Mouse (Mus musculus): ENCODE data around the gene Hoxd9. TPM values are rescaled to one million over a fixed set of nuclear protein-coding genes. Genes with fewer than 3 reads are reported as not detected.
A peak's percentile ranks its signal among the peaks of the same experiment; 100 is the strongest.

Hoxd9 gene
- polyA plus RNA-seq, 1 experiment = not detected

GRCm38 (mm10) chr2:74745540-74746297, 48.2 kb downstream of the Hoxd9 start:
- peaks cover 16% of the 10 kb centered on the region for H3K9me3 ChIP-seq
- no peak overlapping the region for H3K4me3 ChIP-seq (replicated peaks)
- TF ChIP-seq GATA1 (IDR thresholded peaks at IDR 0.05; ENCODE audit: borderline replicate concordance, low read length) = no peak
- peaks cover 95% of the 10 kb centered on the region for H3K27me3 ChIP-seq (replicated peaks)
- no peaks in the 10 kb centered on the region for H3K36me3 ChIP-seq (replicated peaks; ENCODE audit: low read length)
- peaks cover 20% of the 10 kb centered on the region for H3K4me1 ChIP-seq

- H3K27me3 ChIP-seq (replicated peaks) = peaks cover 96% of the 10 kb centered on the region
- H3K4me3 ChIP-seq (replicated peaks) = no peak overlapping the region
- peaks cover 19% of the 10 kb centered on the region for H3K4me1 ChIP-seq
- TF ChIP-seq FLI1 (IDR thresholded peaks at IDR 0.05; ENCODE audit: low read length) (no peak), GATA1 (IDR thresholded peaks at IDR 0.05; ENCODE audit: borderline replicate concordance, low read length) (no peak)
- peaks cover 16% of the 10 kb centered on the region for H3K9me3 ChIP-seq
- no peaks in the 10 kb centered on the region for H3K36me3 ChIP-seq (replicated peaks; ENCODE audit: low read length)
These were observed 48.9 kb downstream of the Hoxd9 start for GRCm38 (mm10) chr2:74746298-74746921.

- H3K4me3 ChIP-seq (replicated peaks) = no peak overlapping the region
- H3K4me1 ChIP-seq = peaks cover 19% of the 10 kb centered on the region
- TF ChIP-seq FLI1 (IDR thresholded peaks at IDR 0.05; ENCODE audit: low read length) = no peak
- TF ChIP-seq GATA1 (IDR thresholded peaks at IDR 0.05; ENCODE audit: borderline replicate concordance, low read length) = no peak
- H3K36me3 ChIP-seq (replicated peaks; ENCODE audit: low read length) = no peaks in the 10 kb centered on the region
- H3K9me3 ChIP-seq = peaks cover 22% of the 10 kb centered on the region
- H3K27me3 ChIP-seq (replicated peaks) = peaks cover 96% of the 10 kb centered on the region
These were observed 49.5 kb downstream of the Hoxd9 start for GRCm38 (mm10) chr2:74747006-74747405.

GRCm38 (mm10) chr2:74747661-74748141, 50.2 kb downstream of the Hoxd9 start:
- H3K4me3 ChIP-seq (replicated peaks) = no peak overlapping the region
- H3K27me3 ChIP-seq (replicated peaks) = peaks cover 97% of the 10 kb centered on the region
- no peak for TF ChIP-seq GATA1 (IDR thresholded peaks at IDR 0.05; ENCODE audit: borderline replicate concordance, low read length)
- no peak for TF ChIP-seq FLI1 (IDR thresholded peaks at IDR 0.05; ENCODE audit: low read length)
- no peaks in the 10 kb centered on the region for H3K36me3 ChIP-seq (replicated peaks; ENCODE audit: low read length)
- peaks cover 22% of the 10 kb centered on the region for H3K4me1 ChIP-seq
- H3K9me3 ChIP-seq = peaks cover 23% of the 10 kb centered on the region

- no peaks in the 10 kb centered on the region for H3K36me3 ChIP-seq (replicated peaks; ENCODE audit: low read length)
- H3K4me3 ChIP-seq (replicated peaks) = no peak overlapping the region
- H3K4me1 ChIP-seq = peaks cover 29% of the 10 kb centered on the region
- H3K27me3 ChIP-seq (replicated peaks) = peaks cover 99% of the 10 kb centered on the region
- TF ChIP-seq FLI1 (IDR thresholded peaks at IDR 0.05; ENCODE audit: low read length) (no peak), GATA1 (IDR thresholded peaks at IDR 0.05; ENCODE audit: borderline replicate concordance, low read length) (no peak)
- H3K9me3 ChIP-seq = peaks cover 23% of the 10 kb centered on the region
These were observed 51.0 kb downstream of the Hoxd9 start for GRCm38 (mm10) chr2:74748436-74748995.

GRCm38 (mm10) chr2:74749337-74750121, 52.0 kb downstream of the Hoxd9 start:
- Histone ChIP-seq H3K27me3 (replicated peaks) (peaks cover 99% of the 10 kb centered on the region), H3K4me3 (replicated peaks) (peak overlapping the region; percentile 79), H3K4me1 (peaks cover 29% of the 10 kb centered on the region), H3K36me3 (replicated peaks; ENCODE audit: low read length) (no peaks in the 10 kb centered on the region), H3K9me3 (peaks cover 19% of the 10 kb centered on the region)
- TF ChIP-seq FLI1 (IDR thresholded peaks at IDR 0.05; ENCODE audit: low read length) (no peak), GATA1 (IDR thresholded peaks at IDR 0.05; ENCODE audit: borderline replicate concordance, low read length) (no peak)

Other genes starting within 250 kb of the Hoxd9 start
- gene Lnpk, start 118.3 kb upstream of the Hoxd9 start, polyA plus RNA-seq (2012; ENCODE audit: insufficient read depth, low replicate concordance) = 11.1 and 19.3 TPM in 2 replicates
- gene Evx2, start 38.2 kb upstream of the Hoxd9 start, polyA plus RNA-seq (2012; ENCODE audit: insufficient read depth, low replicate concordance) = not detected in 2 replicates
- gene Hoxd13, start 29.4 kb upstream of the Hoxd9 start, polyA plus RNA-seq (2012; ENCODE audit: insufficient read depth, low replicate concordance) = not detected in 2 replicates
- gene Hoxd12, start 22.7 kb upstream of the Hoxd9 start, polyA plus RNA-seq (2012; ENCODE audit: insufficient read depth, low replicate concordance) = not detected in 2 replicates
- gene Hoxd11, start 18.2 kb upstream of the Hoxd9 start, polyA plus RNA-seq (2012; ENCODE audit: insufficient read depth, low replicate concordance) = not detected in 2 replicates
- gene Hoxd10, start 5.8 kb upstream of the Hoxd9 start, polyA plus RNA-seq (2012; ENCODE audit: insufficient read depth, low replicate concordance) = not detected in 2 replicates
- gene Hoxd8, start 6.9 kb downstream of the Hoxd9 start, polyA plus RNA-seq (2012; ENCODE audit: insufficient read depth, low replicate concordance) = not detected in 2 replicates
- not detected in 2 replicates for gene Hoxd3, start 14.2 kb downstream of the Hoxd9 start, polyA plus RNA-seq (2012; ENCODE audit: insufficient read depth, low replicate concordance)
- not detected in 2 replicates for gene Hoxd4, start 14.2 kb downstream of the Hoxd9 start, polyA plus RNA-seq (2012; ENCODE audit: insufficient read depth, low replicate concordance)
- gene Gm28230, start 29.0 kb downstream of the Hoxd9 start, polyA plus RNA-seq (2012; ENCODE audit: insufficient read depth, low replicate concordance) = not detected in 2 replicates
- gene Hoxd1, start 65.3 kb downstream of the Hoxd9 start, polyA plus RNA-seq (2012; ENCODE audit: insufficient read depth, low replicate concordance) = not detected in 2 replicates
- 22.0 and 36.3 TPM in 2 replicates for gene Mtx2, start 128.1 kb downstream of the Hoxd9 start, polyA plus RNA-seq (2012; ENCODE audit: insufficient read depth, low replicate concordance)

Measured in megakaryocyte, embryonic 14.5 days (primary cell).